11 mouse cellular contexts compared by ENCODE assay signal in genomic region chr16:58663021-58663420, GRCm38 (mm10). TPM values are rescaled to one million over a fixed set of nuclear protein-coding genes. Genes with fewer than 3 reads are reported as not detected.
A peak's percentile ranks its signal among the peaks of the same experiment; 100 is the strongest.
DNase-seq lines count a peak whose midpoint lies in the region; ATAC-seq lines count a peak whose summit lies in the region.
"Had no signal": no experiment of that assay in that cellular context is flagged by ENCODE, and none has a peak within 500 bp of the region (broad histone marks: within the 10 kb centered on the region; RNA-seq: fewer than 3 reads in every experiment).

No protein-coding gene starts in this region.

- no peaks in the 10 kb centered on the region for H3K4me1 ChIP-seq in forebrain, embryonic 15.5 days
- H3K4me1 ChIP-seq: heart, embryonic 13.5 days had no signal

- H3K9ac ChIP-seq in forebrain, embryonic 15.5 days (replicated peaks), result no peak overlapping the region
- H3K9ac ChIP-seq: heart, embryonic 13.5 days had no signal

- WGBS in forebrain, embryonic 15.5 days, result 82% methylated on average over 5 of the region's 5 CpGs

- H3K4me2 ChIP-seq in forebrain, embryonic 15.5 days (replicated peaks), result no peak overlapping the region

- H3K9me3 ChIP-seq in forebrain, embryonic 15.5 days, result no peaks in the 10 kb centered on the region
- H3K9me3 ChIP-seq: heart, embryonic 13.5 days had no signal

- H3K4me3 ChIP-seq in forebrain, embryonic 15.5 days, result no peak overlapping the region
- H3K4me3 ChIP-seq: heart, embryonic 13.5 days had no signal

- no peaks in the 10 kb centered on the region for H3K27me3 ChIP-seq in forebrain, embryonic 15.5 days
- H3K27me3 ChIP-seq: heart, embryonic 13.5 days had no signal

- no peaks in the 10 kb centered on the region for H3K36me3 ChIP-seq in forebrain, embryonic 15.5 days
- H3K36me3 ChIP-seq: heart, embryonic 13.5 days had no signal

- peak; percentile 92 for ATAC-seq in frontal cortex, adult (ENCODE audit: low TSS enrichment)
- peak; percentile 88 for ATAC-seq in CD4-positive, CD25-positive, alpha-beta regulatory T cell, adult 4 months
- peak; percentile 66 for ATAC-seq in forebrain, embryonic 15.5 days (replicated peaks)
- ATAC-seq in megakaryocyte-erythroid progenitor cell, adult 5-6 weeks (replicated peaks; ENCODE audit: low FRiP score, low TSS enrichment, poor library complexity, severe bottlenecking), result peak; percentile 71

- no peak overlapping the region for H3K27ac ChIP-seq in forebrain, embryonic 15.5 days (replicated peaks)
- H3K27ac ChIP-seq: heart, embryonic 13.5 days had no signal

- no peak for DNase-seq in frontal cortex, postnatal 10 days (ENCODE audit: low spot score in 2 of 2)
- no peak for DNase-seq in adrenal gland, adult 18-20 months (ENCODE audit: low spot score in 2 of 2)
- no peak for DNase-seq in adrenal gland, adult 8-10 months
- DNase-seq in layer of hippocampus, postnatal 25 days (ENCODE audit: extremely low spot score in 1 of 2, low spot score in 1 of 2), result no peak
- DNase-seq: cerebellum, adult 18-20 months had no signal

RNA-seq across cellular contexts. Expression of gene Cpox, which starts 7.1 kb away (rescaled TPM):
- polyA plus RNA-seq in CD4-positive, CD25-positive, alpha-beta regulatory T cell, adult 4 months (2017; shearing (Covaris generic)), result 10 to 100 TPM; 48.3 to 55.6 TPM
- polyA plus RNA-seq in forebrain, embryonic 15.5 days (2015; fragmentation: Nextera tagmentation; extraction: Ambion mirVana), result 12.2 and 13.1 TPM in 2 replicates
- 250 and 314 TPM in 2 replicates for total RNA-seq in megakaryocyte-erythroid progenitor cell, adult 5-6 weeks (2014; fragmentation: Nextera tagmentation)
- 138 and 210 TPM in 2 replicates for total RNA-seq in megakaryocyte-erythroid progenitor cell, adult 5-6 weeks (2017)
- 10 to 100 TPM; 11.4 to 14.5 TPM for total RNA-seq in adrenal gland, adult 18-20 months (2021)
- 10 to 100 TPM; 20.3 to 28.0 (median 21.7) TPM for total RNA-seq in adrenal gland, adult 8-10 months (2022)
- 10 to 100 TPM; 52.1 to 53.7 TPM for total RNA-seq in layer of hippocampus, postnatal 25 days (2021)

RNA-seq across cellular contexts. Expression of gene E330017A01Rik, which starts 24.5 kb away (rescaled TPM):
- polyA plus RNA-seq in CD4-positive, CD25-positive, alpha-beta regulatory T cell, adult 4 months (2017; shearing (Covaris generic)), result not detected
- not detected in 2 replicates for polyA plus RNA-seq in forebrain, embryonic 15.5 days (2015; fragmentation: Nextera tagmentation; extraction: Ambion mirVana)
- total RNA-seq in megakaryocyte-erythroid progenitor cell, adult 5-6 weeks (2014; fragmentation: Nextera tagmentation), result not detected in 2 replicates
- total RNA-seq in megakaryocyte-erythroid progenitor cell, adult 5-6 weeks (2017), result not detected in 2 replicates
- total RNA-seq in adrenal gland, adult 18-20 months (2021), result not detected
- not detected for total RNA-seq in adrenal gland, adult 8-10 months (2022)
- not detected for total RNA-seq in layer of hippocampus, postnatal 25 days (2021)
- polyA plus RNA-seq: heart, embryonic 13.5 days; thymus, postnatal 0 days had no signal

RNA-seq across cellular contexts. Expression of gene Gm813, which starts 46.2 kb away (rescaled TPM):
- polyA plus RNA-seq in CD4-positive, CD25-positive, alpha-beta regulatory T cell, adult 4 months (2017; shearing (Covaris generic)), result not detected
- not detected in 2 replicates for polyA plus RNA-seq in forebrain, embryonic 15.5 days (2015; fragmentation: Nextera tagmentation; extraction: Ambion mirVana)
- not detected in 2 replicates for total RNA-seq in megakaryocyte-erythroid progenitor cell, adult 5-6 weeks (2014; fragmentation: Nextera tagmentation)
- not detected in 2 replicates for total RNA-seq in megakaryocyte-erythroid progenitor cell, adult 5-6 weeks (2017)
- total RNA-seq in adrenal gland, adult 18-20 months (2021), result not detected
- not detected for total RNA-seq in adrenal gland, adult 8-10 months (2022)
- not detected for total RNA-seq in layer of hippocampus, postnatal 25 days (2021)
- polyA plus RNA-seq: heart, embryonic 13.5 days; thymus, postnatal 0 days had no signal

RNA-seq across cellular contexts. Expression of gene Gpr15, which starts 55.8 kb away (rescaled TPM):
- 10 to 100 TPM; 35.4 to 55.3 TPM for polyA plus RNA-seq in CD4-positive, CD25-positive, alpha-beta regulatory T cell, adult 4 months (2017; shearing (Covaris generic))
- polyA plus RNA-seq in forebrain, embryonic 15.5 days (2015; fragmentation: Nextera tagmentation; extraction: Ambion mirVana), result 0.23 TPM in 1 of 2 replicates, not detected in the other
- not detected in 2 replicates for total RNA-seq in megakaryocyte-erythroid progenitor cell, adult 5-6 weeks (2014; fragmentation: Nextera tagmentation)
- total RNA-seq in megakaryocyte-erythroid progenitor cell, adult 5-6 weeks (2017), result not detected in 2 replicates
- total RNA-seq in adrenal gland, adult 18-20 months (2021), result not detected
- total RNA-seq in adrenal gland, adult 8-10 months (2022), result not detected
- total RNA-seq in layer of hippocampus, postnatal 25 days (2021), result not detected
- polyA plus RNA-seq: heart, embryonic 13.5 days had no signal
